Mouse (Mus musculus) forebrain, embryonic 11.5 days (tissue): ENCODE data around the gene Prr15. TPM values are rescaled to one million over a fixed set of nuclear protein-coding genes. Genes with fewer than 3 reads are reported as not detected.

ENCODE experiments used
- ATAC-seq: fragments of 200-750 bp; cut with Nextera tagmentation; replicated peaks from 2 replicates; pipeline ENCODE4 v1.8.0; 2017; ENCODE audit warnings: moderate TSS enrichment; ENCODE audit not compliant: low FRiP score
- DNase-seq: peaks from one replicate; pipeline ENCODE4 v3.0.0-alpha.2; 2017; ENCODE audit warnings: low spot score
- H3K27ac ChIP-seq: fragments of 300-500 bp; sonication (generic); 2 replicates; pipeline ENCODE4 v1.5.1; 2014; ENCODE audit warnings: low read depth, low read length
- H3K27me3 ChIP-seq: fragments of 300-500 bp; sonication (generic); 2 replicates; pipeline ENCODE4 v1.6.1; 2014; ENCODE audit warnings: mild to moderate bottlenecking, low read length, mixed read lengths; ENCODE audit not compliant: control insufficient read depth, insufficient read depth
- H3K36me3 ChIP-seq: fragments of 300-500 bp; sonication (generic); 2 replicates; pipeline ENCODE4 v1.6.1; 2014; ENCODE audit warnings: mild to moderate bottlenecking, low read length, moderate library complexity, mixed read lengths; ENCODE audit not compliant: control insufficient read depth, insufficient read depth
- H3K4me1 ChIP-seq: fragments of 300-500 bp; sonication (generic); replicated peaks from 2 replicates; pipeline ENCODE4 v1.6.1; 2014; ENCODE audit warnings: low read length, mixed read lengths; ENCODE audit not compliant: control insufficient read depth, insufficient read depth
- H3K4me2 ChIP-seq: fragments of 300-500 bp; sonication (generic); 2 replicates; pipeline ENCODE4 v1.6.1; 2014; ENCODE audit warnings: low read depth, mild to moderate bottlenecking, low read length, moderate library complexity, mixed read lengths; ENCODE audit not compliant: severe bottlenecking
- H3K4me3 ChIP-seq: fragments of 300-500 bp; sonication (generic); 2 replicates; pipeline ENCODE4 v1.5.1; 2014; ENCODE audit warnings: low read depth, low read length
- H3K9ac ChIP-seq: fragments of 300-500 bp; sonication (generic); 2 replicates; pipeline ENCODE4 v1.6.1; 2014; ENCODE audit warnings: low read length
- H3K9me3 ChIP-seq: fragments of 300-500 bp; sonication (generic); 2 replicates; pipeline ENCODE4 v1.6.1; 2016; ENCODE audit warnings: low read length, mixed read lengths; ENCODE audit not compliant: control insufficient read depth
- WGBS: fragments of 180-500 bp; shearing (Covaris S2); extraction: QIAGEN DNeasy Blood & Tissue Kit; methylation state at CpG from one replicate; pipeline ENCODE4 v1.1.7; 2014; 5-methylcytosine and 5-hydroxymethylcytosine counted together
- polyA plus RNA-seq: library from polyadenylated mRNA; unstranded; fragments of >200 nt; fragmentation: Nextera tagmentation; extraction: Ambion mirVana; gene quantifications from 2 replicates; pipeline ENCODE4 v1.2.1, GENCODE M21; 2014

Gene Prr15
- 5.0 and 6.0 TPM in 2 replicates for polyA plus RNA-seq

- no peak within 1 kb of the TSS for H3K27ac ChIP-seq
- peaks cover 2% of the 10 kb centered on the region; the same call in 1 of the 2 replicates for H3K4me1 ChIP-seq
- no peaks in the 10 kb centered on the region for H3K36me3 ChIP-seq
- peak within 1 kb of the TSS; percentile 41; the same call in 1 of the 2 replicates for H3K9ac ChIP-seq
- peak within 1 kb of the TSS; percentile 92 for H3K4me2 ChIP-seq
- DNase-seq (no peak), ATAC-seq (no peak)
- H3K9me3 ChIP-seq: no peaks in the 10 kb centered on the region
- H3K27me3 ChIP-seq: peaks cover 29% of the 10 kb centered on the region
- H3K4me3 ChIP-seq: peak within 1 kb of the TSS; percentile 43
- WGBS: 69% methylated on average over 3 of the region's 3 CpGs
Observed at GRCm38 (mm10) chr6:54325246-54325885, at the start of gene Prr15. TSS of gene Prr15 (plus strand) at chr6:54325835.

- Histone ChIP-seq H3K36me3 (no peaks in the 10 kb centered on the region), H3K9ac (no peak overlapping the region), H3K4me1 (peaks cover 12% of the 10 kb centered on the region; the same call in 1 of the 2 replicates), H3K9me3 (no peaks in the 10 kb centered on the region), H3K27ac (no peak overlapping the region), H3K4me2 (no peak overlapping the region), H3K4me3 (no peak overlapping the region), H3K27me3 (no peaks in the 10 kb centered on the region)
- WGBS: 89% methylated on average over 4 of the region's 4 CpGs
- DNase-seq: no peak
- no peak for ATAC-seq
Observed at GRCm38 (mm10) chr6:54277234-54277633, 48.4 kb upstream of the Prr15 start.

- DNase-seq: no peak
- Histone ChIP-seq H3K27ac (no peak overlapping the region), H3K9ac (no peak overlapping the region), H3K4me1 (peaks cover 7% of the 10 kb centered on the region; the same call in 1 of the 2 replicates), H3K36me3 (no peaks in the 10 kb centered on the region), H3K9me3 (no peaks in the 10 kb centered on the region), H3K27me3 (no peaks in the 10 kb centered on the region), H3K4me3 (no peak overlapping the region), H3K4me2 (no peak overlapping the region)
- WGBS: 16% methylated on average over 5 of the region's 5 CpGs
- ATAC-seq: no peak
Observed at GRCm38 (mm10) chr6:54277828-54278227, 47.8 kb upstream of the Prr15 start.

- H3K4me2 ChIP-seq: no peak overlapping the region
- peaks cover 7% of the 10 kb centered on the region; the same call in 1 of the 2 replicates for H3K4me1 ChIP-seq
- H3K9me3 ChIP-seq: no peaks in the 10 kb centered on the region
- H3K27me3 ChIP-seq: no peaks in the 10 kb centered on the region
- DNase-seq: no peak
- no peak for ATAC-seq
- WGBS: 88% methylated on average over 2 of the region's 2 CpGs
- no peaks in the 10 kb centered on the region for H3K36me3 ChIP-seq
- no peak overlapping the region for H3K4me3 ChIP-seq
- no peak overlapping the region for H3K9ac ChIP-seq
- no peak overlapping the region for H3K27ac ChIP-seq
Observed at GRCm38 (mm10) chr6:54278613-54279012, 47.0 kb upstream of the Prr15 start.

GRCm38 (mm10) chr6:54279391-54279790 lies 46.2 kb upstream of the Prr15 start:
- Histone ChIP-seq H3K4me3 (no peak overlapping the region), H3K27me3 (no peaks in the 10 kb centered on the region), H3K4me1 (peaks cover 5% of the 10 kb centered on the region; the same call in 1 of the 2 replicates), H3K36me3 (no peaks in the 10 kb centered on the region), H3K9me3 (no peaks in the 10 kb centered on the region), H3K9ac (no peak overlapping the region), H3K27ac (no peak overlapping the region), H3K4me2 (no peak overlapping the region)
- DNase-seq (no peak), ATAC-seq (no peak)
- WGBS: 82% methylated on average over 11 of the region's 11 CpGs

GRCm38 (mm10) chr6:54280248-54280647 lies 45.4 kb upstream of the Prr15 start:
- WGBS: 86% methylated on average over 6 of the region's 6 CpGs
- Histone ChIP-seq H3K9me3 (no peaks in the 10 kb centered on the region), H3K4me1 (peaks cover 5% of the 10 kb centered on the region; the same call in 1 of the 2 replicates), H3K27me3 (no peaks in the 10 kb centered on the region), H3K9ac (no peak overlapping the region), H3K27ac (no peak overlapping the region), H3K36me3 (no peaks in the 10 kb centered on the region), H3K4me3 (no peak overlapping the region), H3K4me2 (no peak overlapping the region)
- DNase-seq (no peak), ATAC-seq (no peak)

- Histone ChIP-seq H3K4me2 (no peak overlapping the region), H3K9ac (no peak overlapping the region), H3K9me3 (no peaks in the 10 kb centered on the region), H3K4me3 (no peak overlapping the region), H3K27ac (no peak overlapping the region), H3K36me3 (no peaks in the 10 kb centered on the region), H3K4me1 (no peaks in the 10 kb centered on the region), H3K27me3 (no peaks in the 10 kb centered on the region)
- DNase-seq (no peak), ATAC-seq (no peak)
- WGBS: 23% methylated on average over 1 of the region's 1 CpGs
Observed at GRCm38 (mm10) chr6:54283299-54283698, 42.3 kb upstream of the Prr15 start.

GRCm38 (mm10) chr6:54284167-54284711 lies 41.4 kb upstream of the Prr15 start:
- no peaks in the 10 kb centered on the region for H3K36me3 ChIP-seq
- no peak overlapping the region for H3K4me2 ChIP-seq
- DNase-seq: no peak
- no peaks in the 10 kb centered on the region for H3K4me1 ChIP-seq
- WGBS: 92% methylated on average over 12 of the region's 12 CpGs
- H3K9me3 ChIP-seq: no peaks in the 10 kb centered on the region
- no peak overlapping the region for H3K27ac ChIP-seq
- H3K4me3 ChIP-seq: no peak overlapping the region
- no peak for ATAC-seq
- H3K9ac ChIP-seq: no peak overlapping the region
- no peaks in the 10 kb centered on the region for H3K27me3 ChIP-seq

GRCm38 (mm10) chr6:54286813-54287212 lies 38.8 kb upstream of the Prr15 start:
- no peaks in the 10 kb centered on the region for H3K36me3 ChIP-seq
- ATAC-seq (no peak), DNase-seq (no peak)
- H3K4me2 ChIP-seq: no peak overlapping the region
- WGBS: 86% methylated on average over 5 of the region's 5 CpGs
- no peak overlapping the region for H3K4me3 ChIP-seq
- H3K27me3 ChIP-seq: no peaks in the 10 kb centered on the region
- no peaks in the 10 kb centered on the region for H3K4me1 ChIP-seq
- H3K9ac ChIP-seq: no peak overlapping the region
- H3K27ac ChIP-seq: no peak overlapping the region
- no peaks in the 10 kb centered on the region for H3K9me3 ChIP-seq
